Mouse (Mus musculus) lung, postnatal 0 days (tissue): ENCODE measurements around the gene Cacna2d3.

Experiments
- CTCF ChIP-seq: IDR thresholded peaks from 2 replicates; pipeline ENCODE4 v1.5.1; 2016; ENCODE audit warnings: antibody characterized with exemption, mild to moderate bottlenecking
- EP300 ChIP-seq: IDR thresholded peaks from 2 replicates; pipeline ENCODE4 v1.6.1; 2016; ENCODE audit warnings: antibody characterized with exemption, mild to moderate bottlenecking, control low read depth

DNA sequence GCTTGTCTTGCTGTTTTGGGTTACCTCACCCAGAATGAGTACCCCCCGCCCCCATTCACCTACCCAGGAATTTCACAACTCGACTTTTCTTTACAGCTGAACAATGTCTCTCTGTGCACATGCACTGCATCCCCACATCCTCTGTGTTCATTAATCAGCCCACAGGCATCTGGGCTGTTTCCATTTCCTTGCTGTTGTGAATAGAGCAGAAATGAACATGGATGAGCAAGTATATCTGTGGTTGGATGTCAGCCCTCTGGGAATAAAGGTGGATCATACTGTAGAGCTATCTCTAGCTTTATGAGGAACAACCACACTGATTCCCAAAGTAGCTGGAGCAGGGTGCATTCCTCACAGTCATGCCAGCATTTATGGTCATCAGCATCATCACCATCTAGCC, 139.7 kb downstream of the Cacna2d3 start:
- TF ChIP-seq CTCF = no peak
- no peak for TF ChIP-seq EP300
